In the genomic region with DNA sequence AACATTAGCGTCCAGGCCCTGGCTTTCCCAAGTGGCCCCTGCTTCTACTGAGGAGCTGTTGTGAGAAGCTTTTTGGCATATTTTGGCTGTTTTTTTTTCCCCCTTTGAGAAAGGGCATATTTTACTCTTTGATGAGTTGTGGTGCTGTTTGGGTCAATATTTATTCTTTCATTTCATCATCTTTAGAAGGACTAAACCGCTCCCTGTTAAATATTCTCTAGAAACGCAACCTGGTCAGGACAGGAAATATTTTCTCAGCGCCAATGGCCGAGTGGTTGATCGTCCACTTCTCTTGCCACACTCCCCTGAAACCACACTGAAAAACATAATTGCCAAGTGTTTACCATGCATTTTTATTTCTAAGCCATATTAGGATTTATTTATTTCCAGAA, we compare ENCODE assay signal across 8 mouse cellular contexts. TPM values are rescaled to one million over a fixed set of nuclear protein-coding genes. Genes with fewer than 3 reads are reported as not detected.
A peak's percentile ranks its signal among the peaks of the same experiment; 100 is the strongest.
DNase-seq lines count a peak whose midpoint lies in the region; ATAC-seq and TF ChIP-seq lines count a peak whose summit lies in the region.

A gene (minus strand): TSS at position 63 of the 392 bp plus-strand sequence.

- H3K9me3 ChIP-seq in heart, embryonic 10.5 days, result no peaks in the 10 kb centered on the region
- H3K9me3 ChIP-seq in CH12.LX (replicated peaks; ENCODE audit: low read length), result no peaks in the 10 kb centered on the region
- no peaks in the 10 kb centered on the region for H3K9me3 ChIP-seq in forebrain, embryonic 11.5 days (ENCODE audit: control insufficient read depth, low read length)
- no peaks in the 10 kb centered on the region for H3K9me3 ChIP-seq in limb, embryonic 14.5 days (ENCODE audit: control insufficient read depth, low read length)
- no peaks in the 10 kb centered on the region for H3K9me3 ChIP-seq in stomach, postnatal 0 days (ENCODE audit: control insufficient read depth, low read length)

- H3K79me2 ChIP-seq in CH12.LX (replicated peaks; ENCODE audit: control insufficient read depth, extremely low read depth, insufficient read depth, poor library complexity, severe bottlenecking), result no peaks in the 10 kb centered on the region

- peak within 1 kb of the TSS; percentile 47; the same call in 1 of the 2 replicates for H3K4me2 ChIP-seq in CH12.LX (ENCODE audit: insufficient read depth, low read depth, poor library complexity, severe bottlenecking)
- peak within 1 kb of the TSS; percentile 96 for H3K4me2 ChIP-seq in forebrain, embryonic 11.5 days (ENCODE audit: low read depth, low read length, severe bottlenecking)
- peak within 1 kb of the TSS; percentile 94 for H3K4me2 ChIP-seq in limb, embryonic 14.5 days (replicated peaks; ENCODE audit: low read depth, low read length, severe bottlenecking)
- H3K4me2 ChIP-seq in stomach, postnatal 0 days (replicated peaks; ENCODE audit: low read depth), result peak within 1 kb of the TSS; percentile 86

- TF ChIP-seq RAD21 in CH12.LX (IDR thresholded peaks at IDR 0.05; ENCODE audit: low read depth, low read length), result no peak

- TF ChIP-seq EP300 in CH12.LX (IDR thresholded peaks at IDR 0.05; ENCODE audit: low read length), result no peak
- TF ChIP-seq EP300 in stomach, postnatal 0 days (optimal IDR thresholded peaks at IDR 0.05), result no peak

- peak within 1 kb of the TSS; percentile 75 for H3K4me3 ChIP-seq in heart, embryonic 10.5 days
- H3K4me3 ChIP-seq in CH12.LX (replicated peaks in 1 of 3; ENCODE audit: low read depth in 2 of 3, low read length in 2 of 3, poor library complexity in 1 of 3), result peak within 1 kb of the TSS in 1 of 3 experiments; percentile 25
- peak within 1 kb of the TSS; percentile 59 for H3K4me3 ChIP-seq in forebrain, embryonic 11.5 days (ENCODE audit: low read depth, low read length)
- H3K4me3 ChIP-seq in limb, embryonic 14.5 days (replicated peaks; ENCODE audit: low read length), result peak within 1 kb of the TSS; percentile 56
- peak within 1 kb of the TSS; percentile 48 for H3K4me3 ChIP-seq in stomach, postnatal 0 days (ENCODE audit: low read depth, low read length)

- H3K27me3 ChIP-seq in heart, embryonic 10.5 days (ENCODE audit: insufficient read depth, poor library complexity, severe bottlenecking), result peaks cover 62% of the 10 kb centered on the region
- no peaks in the 10 kb centered on the region for H3K27me3 ChIP-seq in CH12.LX (replicated peaks)
- H3K27me3 ChIP-seq in forebrain, embryonic 11.5 days (ENCODE audit: control insufficient read depth, insufficient read depth, low read length), result peaks cover 23% of the 10 kb centered on the region
- peaks cover 16% of the 10 kb centered on the region for H3K27me3 ChIP-seq in limb, embryonic 14.5 days (ENCODE audit: control insufficient read depth, insufficient read depth, low read length)
- H3K27me3 ChIP-seq in stomach, postnatal 0 days (ENCODE audit: control insufficient read depth, insufficient read depth, low read length), result no peaks in the 10 kb centered on the region

- no peak for TF ChIP-seq CTCF in CH12.LX (conservative IDR thresholded peaks at IDR 0.05 in 1 of 2, IDR thresholded peaks at IDR 0.05 in 1 of 2; ENCODE audit: low read depth in 2 of 2, low read length in 2 of 2)
- TF ChIP-seq CTCF in stomach, postnatal 0 days (IDR thresholded peaks at IDR 0.05; ENCODE audit: low read depth), result no peak

- WGBS in heart, embryonic 10.5 days, result 65% methylated on average over 6 of the region's 6 CpGs
- 71% methylated on average over 6 of the region's 6 CpGs for WGBS in forebrain, embryonic 11.5 days
- WGBS in limb, embryonic 14.5 days, result 70% methylated on average over 6 of the region's 6 CpGs
- 55% methylated on average over 6 of the region's 6 CpGs for WGBS in stomach, postnatal 0 days

- in situ Hi-C loops in CH12.LX (cut with MboI; ENCODE audit: low pct_ligation_motif_present, low pct_unique_long_range_greater_than_20kb, low sequenced_read_pairs), result no loop called here

- no peak for ATAC-seq in forebrain, embryonic 11.5 days (replicated peaks; ENCODE audit: low FRiP score)
- ATAC-seq in limb, embryonic 14.5 days (ENCODE audit: low FRiP score, low read depth), result no peak
- ATAC-seq in stomach, postnatal 0 days (ENCODE audit: low FRiP score, low TSS enrichment), result no peak

- no peaks in the 10 kb centered on the region for H3K36me3 ChIP-seq in heart, embryonic 10.5 days
- no peaks in the 10 kb centered on the region for H3K36me3 ChIP-seq in CH12.LX (replicated peaks in 1 of 2; ENCODE audit: control insufficient read depth in 1 of 2, insufficient read depth in 1 of 2, low read length in 1 of 2)
- H3K36me3 ChIP-seq in forebrain, embryonic 11.5 days (ENCODE audit: control insufficient read depth, insufficient read depth, low read length), result no peaks in the 10 kb centered on the region
- no peaks in the 10 kb centered on the region for H3K36me3 ChIP-seq in limb, embryonic 14.5 days (ENCODE audit: control insufficient read depth, insufficient read depth, low read length)
- H3K36me3 ChIP-seq in stomach, postnatal 0 days (ENCODE audit: control insufficient read depth, insufficient read depth, low read length), result no peaks in the 10 kb centered on the region

- no peak for TF ChIP-seq POLR2A in CH12.LX (IDR thresholded peaks at IDR 0.05; ENCODE audit: low read depth, low read length)
- no peak for TF ChIP-seq POLR2A in limb, embryonic 14.5 days (IDR thresholded peaks at IDR 0.05; ENCODE audit: borderline replicate concordance, extremely low read depth, insufficient read depth, insufficient read length)

- dilution Hi-C loops in CH12.LX (cut with MboI; ENCODE audit: extremely low pct_ligation_motif_present, extremely low pct_unique_long_range_greater_than_20kb, low sequenced_read_pairs), result no loop called here

- H3K27ac ChIP-seq in heart, embryonic 10.5 days, result peak within 1 kb of the TSS; percentile 79
- no peak within 1 kb of the TSS for H3K27ac ChIP-seq in CH12.LX (ENCODE audit: insufficient read depth, low read depth)
- no peak within 1 kb of the TSS for H3K27ac ChIP-seq in forebrain, embryonic 11.5 days (ENCODE audit: low read depth, low read length)
- no peak within 1 kb of the TSS for H3K27ac ChIP-seq in limb, embryonic 14.5 days (replicated peaks; ENCODE audit: low read depth, low read length)
- H3K27ac ChIP-seq in stomach, postnatal 0 days (replicated peaks), result no peak within 1 kb of the TSS

- DNase-seq in heart, embryonic 10.5 days (ENCODE audit: low spot score), result no peak
- no peak for DNase-seq in heart, adult 9 months (ENCODE audit: low spot score in 2 of 2)
- DNase-seq in CH12.LX (ENCODE audit: extremely low read depth), result no peak
- no peak for DNase-seq in forebrain, embryonic 11.5 days (ENCODE audit: low spot score)
- DNase-seq in limb, embryonic 14.5 days (ENCODE audit: low spot score), result no peak
- DNase-seq in stomach, postnatal 0 days (ENCODE audit: low spot score), result no peak
- DNase-seq in urinary bladder, postnatal 36 days (ENCODE audit: low spot score in 2 of 2), result no peak
- DNase-seq in embryo, embryonic 9.5 days (ENCODE audit: extremely low spot score), result no peak

- peaks cover 10% of the 10 kb centered on the region for H3K4me1 ChIP-seq in heart, embryonic 10.5 days
- no peaks in the 10 kb centered on the region for H3K4me1 ChIP-seq in CH12.LX (ENCODE audit: control insufficient read depth in 1 of 2, insufficient read depth in 2 of 2)
- H3K4me1 ChIP-seq in forebrain, embryonic 11.5 days (replicated peaks; ENCODE audit: control insufficient read depth, insufficient read depth, low read length), result no peaks in the 10 kb centered on the region
- H3K4me1 ChIP-seq in limb, embryonic 14.5 days (ENCODE audit: control insufficient read depth, insufficient read depth, low read length), result no peaks in the 10 kb centered on the region
- H3K4me1 ChIP-seq in stomach, postnatal 0 days (replicated peaks; ENCODE audit: control insufficient read depth, insufficient read depth), result no peaks in the 10 kb centered on the region

- H3K9ac ChIP-seq in CH12.LX (ENCODE audit: insufficient read depth, low read depth), result no peak within 1 kb of the TSS
- H3K9ac ChIP-seq in forebrain, embryonic 11.5 days (ENCODE audit: low read length), result peak within 1 kb of the TSS; percentile 60
- peak within 1 kb of the TSS; percentile 63 for H3K9ac ChIP-seq in limb, embryonic 14.5 days (ENCODE audit: low read depth, low read length, severe bottlenecking)
- H3K9ac ChIP-seq in stomach, postnatal 0 days (ENCODE audit: low read length), result peak within 1 kb of the TSS; percentile 39; the same call in 1 of the 2 replicates

TF ChIP-seq in CH12.LX, 34 proteins besides CTCF, POLR2A, EP300 and RAD21:
- TF ChIP-seq MAZ (IDR thresholded peaks at IDR 0.05; ENCODE audit: low read depth, low read length) (no peak), JUN (IDR thresholded peaks at IDR 0.05; ENCODE audit: insufficient read depth, low read depth, low read length) (no peak), CHD1 (IDR thresholded peaks at IDR 0.05; ENCODE audit: low read depth, low read length) (no peak), SMC3 (IDR thresholded peaks at IDR 0.05; ENCODE audit: low read depth, low read length) (no peak), ZKSCAN1 (IDR thresholded peaks at IDR 0.05; ENCODE audit: borderline replicate concordance, low read depth, low read length) (no peak), ZMIZ1 (IDR thresholded peaks at IDR 0.05; ENCODE audit: low read depth, low read length) (no peak), MYC (IDR thresholded peaks at IDR 0.05; ENCODE audit: low read depth, low read length) (no peak), E2F4 (IDR thresholded peaks at IDR 0.05; ENCODE audit: insufficient replicate concordance, low read depth, low read length) (no peak), NRF1 (IDR thresholded peaks at IDR 0.05; ENCODE audit: low read depth, low read length) (no peak), TBP (conservative IDR thresholded peaks at IDR 0.05; ENCODE audit: low read depth, low read length) (no peak), PAX5 (IDR thresholded peaks at IDR 0.05; ENCODE audit: low read length) (no peak), BHLHE40 (IDR thresholded peaks at IDR 0.05; ENCODE audit: low read depth, low read length) (no peak), JUND (conservative IDR thresholded peaks at IDR 0.05; ENCODE audit: low read depth, low read length) (no peak)

RNA-seq across cellular contexts. Expression of the gene that starts here (rescaled TPM):
- polyA plus RNA-seq in heart, embryonic 10.5 days (2016; fragmentation: Nextera tagmentation; extraction: Ambion mirVana), result 9.0 and 226 TPM in 2 replicates
- total RNA-seq in CH12.LX (2012; rRNA removed), result 0.13 TPM in 1 of 2 replicates, not detected in the other
- not detected in 2 replicates for total RNA-seq in CH12.LX (2014; rRNA removed)
- not detected in 2 replicates for polyA plus RNA-seq in CH12.LX (2012; ENCODE audit: insufficient read length, low read depth)
- polyA plus RNA-seq in forebrain, embryonic 11.5 days (2014; fragmentation: Nextera tagmentation; extraction: Ambion mirVana), result 1.1 TPM in 2 replicates
- 20.1 and 20.5 TPM in 2 replicates for polyA plus RNA-seq in limb, embryonic 14.5 days (2012; rRNA removed)
- polyA plus RNA-seq in limb, embryonic 14.5 days (2014; fragmentation: Nextera tagmentation; extraction: Ambion mirVana), result 16.0 and 18.0 TPM in 2 replicates
- polyA plus RNA-seq in stomach, postnatal 0 days (2015; fragmentation: Nextera tagmentation; extraction: Ambion mirVana), result 21.3 and 31.7 TPM in 2 replicates
